Mouse (Mus musculus) natural killer cell, adult 2 months (primary cell): ENCODE measurements at regions not wholly inside any gene's neighbourhood (a gene's known extent, or its start where the extent isn't known, plus 50 kb on each side); places are given as distances from the start of the nearest gene placed in this dataset.

Experiments used
- DNase-seq, 2 experiments: peaks; one replicate each; pipeline ENCODE4 v3.0.0; 2022; ENCODE audit warnings: low spot score in 2 of 2

GRCm38 (mm10) chr9:46736232-46736631 is 262.3 kb upstream of the Gm4791 start:
- no peak for DNase-seq

DNA sequence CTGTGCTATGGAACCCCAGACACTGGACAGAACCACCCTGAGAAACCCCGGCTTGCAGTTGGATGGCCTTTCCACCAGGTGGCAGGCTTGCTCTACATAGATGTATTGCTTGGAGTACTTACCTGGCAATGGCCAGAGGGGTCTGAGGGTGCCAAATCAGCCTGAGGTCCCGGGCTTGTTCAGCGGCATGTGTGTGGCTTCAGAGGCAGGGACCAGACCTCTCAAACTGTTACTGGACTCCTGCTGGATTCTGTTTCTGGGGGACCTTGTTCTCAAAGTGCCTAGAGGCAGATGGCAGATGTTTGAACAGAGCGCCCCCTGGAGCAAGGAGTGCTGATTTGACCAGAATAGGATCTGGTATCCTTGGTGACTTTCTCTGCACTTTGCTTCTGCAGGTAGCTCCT is 262.9 kb upstream of the Gm4791 start:
- peak; percentile 3 to 25 for DNase-seq

- DNase-seq: no peak
Observed at GRCm38 (mm10) chr9:46728465-46728864, 270.1 kb upstream of the Gm4791 start.

DNA sequence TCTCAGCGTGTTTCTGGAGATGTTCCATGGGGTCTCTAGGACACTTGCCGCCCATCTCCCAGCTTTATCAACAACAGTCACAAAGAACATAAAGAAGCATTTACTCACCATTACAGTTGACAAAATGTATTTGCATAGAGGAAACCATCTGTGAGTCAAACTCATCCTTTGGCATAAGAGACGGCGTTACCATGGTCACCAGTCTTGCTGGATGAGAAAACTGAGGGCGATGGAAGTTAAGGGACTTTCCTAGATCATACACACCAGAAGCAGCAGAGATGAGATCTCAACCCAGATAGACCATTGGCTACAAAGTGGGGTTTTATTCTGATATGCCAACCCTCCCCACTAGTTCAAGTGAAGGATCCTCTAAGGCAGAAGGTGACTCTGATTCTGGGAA is 274.3 kb upstream of the Gm4791 start:
- DNase-seq: no peak

DNA sequence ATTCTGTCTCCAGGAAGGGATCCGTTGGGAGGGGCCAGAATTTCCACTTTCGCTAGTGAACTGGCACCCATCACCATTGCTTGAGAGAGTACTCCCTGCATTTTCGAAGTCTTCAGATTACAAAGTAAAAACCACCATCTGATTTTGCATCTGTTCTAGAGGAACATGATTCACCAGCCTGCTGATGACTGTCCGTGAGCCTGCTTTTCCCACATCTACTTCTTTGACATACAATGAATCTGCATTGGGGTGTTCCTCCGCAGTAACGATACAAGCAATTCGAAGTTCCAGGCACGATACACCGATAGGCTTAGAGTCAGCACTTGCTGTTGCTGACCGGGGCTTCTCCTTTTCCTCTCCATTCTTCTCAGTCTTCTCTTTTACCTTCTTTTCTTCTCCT is 285.1 kb upstream of the Gm4791 start:
- no peak for DNase-seq

GRCm38 (mm10) chr9:46704151-46704905 is 294.2 kb upstream of the Gm4791 start:
- no peak for DNase-seq

DNA sequence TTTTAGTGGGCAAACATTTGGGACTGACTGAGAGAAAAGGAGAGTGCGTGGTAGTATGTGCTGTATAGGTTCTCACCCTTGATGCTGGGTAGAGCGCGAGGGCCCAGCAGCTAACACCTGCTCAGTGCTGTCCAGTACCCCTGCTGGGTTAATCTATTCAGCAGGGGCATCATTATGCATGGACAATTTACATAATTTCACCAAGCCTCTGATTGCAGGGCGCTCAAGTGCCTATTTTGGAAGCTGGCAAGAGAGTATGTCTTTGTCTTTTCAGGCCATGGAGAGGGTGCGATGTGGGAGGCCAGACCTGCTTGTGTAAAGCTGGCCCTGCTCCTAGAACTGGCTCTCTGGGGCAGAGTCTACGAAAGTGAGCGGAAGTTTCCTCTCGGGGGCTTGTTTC is 294.9 kb upstream of the Gm4791 start:
- no peak for DNase-seq

DNA sequence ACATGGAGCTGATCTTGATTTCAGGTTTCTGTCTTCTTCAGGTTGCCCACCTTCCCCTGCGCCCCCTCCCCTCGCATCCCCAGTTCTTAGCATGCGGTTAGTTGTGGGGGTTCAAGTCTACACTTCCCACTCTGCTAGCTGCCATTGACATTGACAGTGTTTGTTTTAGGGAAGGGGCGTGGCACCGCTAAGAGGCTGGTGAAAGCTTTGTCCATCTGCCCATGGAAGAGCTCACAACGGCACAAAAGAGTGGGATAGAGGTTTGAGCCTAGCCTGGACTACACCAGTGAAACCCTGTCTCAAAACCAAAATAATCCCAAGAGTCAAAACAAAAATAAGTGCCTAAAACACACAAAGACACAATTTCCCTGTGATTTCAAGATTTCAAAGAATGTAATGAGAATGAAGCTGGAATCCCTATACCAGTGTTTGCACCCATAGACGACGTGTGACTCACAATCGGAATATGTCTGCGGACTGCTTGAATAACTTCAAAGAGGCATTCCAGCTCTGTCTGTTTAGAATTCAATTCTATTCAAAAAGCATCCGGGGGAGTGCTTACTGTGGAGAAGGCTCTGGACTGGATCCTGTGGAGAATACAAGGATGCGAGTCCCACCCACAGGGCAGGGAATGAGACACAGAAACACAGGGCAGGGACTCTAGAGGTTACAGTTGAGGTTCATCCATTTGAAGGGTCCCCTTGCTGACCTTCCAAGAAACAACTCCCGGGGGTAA is 295.5 kb upstream of the Gm4791 start:
- DNase-seq: no peak

DNA sequence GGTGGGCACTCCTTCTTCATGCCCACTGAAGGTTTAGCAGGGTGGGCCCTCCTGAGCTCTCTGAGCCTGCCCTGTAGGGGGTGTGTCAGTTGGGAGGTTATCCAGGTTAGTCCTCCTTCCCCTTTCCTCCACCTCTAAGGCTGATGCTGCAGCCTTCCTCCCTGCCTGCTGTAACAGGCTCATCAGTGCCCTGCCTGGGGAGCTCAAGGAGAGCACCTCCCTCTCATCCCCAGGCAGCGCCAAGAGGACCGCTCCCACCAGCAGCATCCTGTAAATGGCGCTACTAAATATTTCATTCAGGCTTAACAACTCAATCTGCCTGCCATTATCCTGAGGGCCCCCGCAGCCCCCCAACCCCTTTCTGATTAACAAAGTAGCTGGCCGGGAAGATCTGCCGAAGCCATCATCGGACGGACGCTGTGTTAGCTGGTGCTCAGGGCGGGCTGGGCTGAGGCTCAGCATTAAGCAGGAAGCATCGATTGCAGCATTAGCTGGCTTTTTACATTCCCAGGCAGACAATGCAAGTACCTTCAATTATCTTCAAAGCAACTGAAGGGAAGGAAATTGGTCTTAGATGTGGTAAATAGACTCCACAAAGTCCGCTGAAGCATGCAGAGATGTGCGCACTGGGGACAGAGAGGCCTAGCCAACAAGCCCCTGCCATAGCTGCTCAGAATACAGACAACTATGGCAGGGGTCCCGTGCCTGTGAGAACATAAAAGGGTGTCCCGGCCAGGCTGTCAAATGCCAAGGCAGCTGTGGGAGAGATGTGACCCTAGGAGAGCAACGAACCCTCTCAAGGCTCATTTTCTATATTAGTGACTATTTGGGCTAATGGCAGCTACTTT is 296.3 kb upstream of the Gm4791 start:
- no peak for DNase-seq

- DNase-seq: no peak
Observed at GRCm38 (mm10) chr9:46696171-46696570, 302.4 kb upstream of the Gm4791 start.

DNA sequence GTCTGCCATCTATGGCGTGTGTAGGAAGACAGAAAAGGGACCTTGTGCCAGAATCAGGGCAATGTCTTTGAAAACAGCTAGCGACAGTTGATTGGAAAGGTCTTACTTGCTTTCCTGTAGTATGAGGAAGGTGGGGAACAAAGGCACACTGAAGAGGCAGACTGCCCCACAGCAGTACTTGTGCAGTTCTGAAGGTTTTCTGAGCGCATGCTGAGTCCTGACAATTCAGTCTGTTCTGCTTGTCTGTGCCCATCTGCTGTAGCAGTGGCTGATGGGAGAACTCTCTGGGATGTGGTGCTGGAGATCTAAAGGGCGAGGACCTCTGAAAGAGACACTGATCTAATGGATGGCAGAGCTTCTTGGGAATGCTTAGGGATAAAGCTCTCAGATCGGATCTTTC is 309.2 kb upstream of the Gm4791 start:
- no peak for DNase-seq

DNA sequence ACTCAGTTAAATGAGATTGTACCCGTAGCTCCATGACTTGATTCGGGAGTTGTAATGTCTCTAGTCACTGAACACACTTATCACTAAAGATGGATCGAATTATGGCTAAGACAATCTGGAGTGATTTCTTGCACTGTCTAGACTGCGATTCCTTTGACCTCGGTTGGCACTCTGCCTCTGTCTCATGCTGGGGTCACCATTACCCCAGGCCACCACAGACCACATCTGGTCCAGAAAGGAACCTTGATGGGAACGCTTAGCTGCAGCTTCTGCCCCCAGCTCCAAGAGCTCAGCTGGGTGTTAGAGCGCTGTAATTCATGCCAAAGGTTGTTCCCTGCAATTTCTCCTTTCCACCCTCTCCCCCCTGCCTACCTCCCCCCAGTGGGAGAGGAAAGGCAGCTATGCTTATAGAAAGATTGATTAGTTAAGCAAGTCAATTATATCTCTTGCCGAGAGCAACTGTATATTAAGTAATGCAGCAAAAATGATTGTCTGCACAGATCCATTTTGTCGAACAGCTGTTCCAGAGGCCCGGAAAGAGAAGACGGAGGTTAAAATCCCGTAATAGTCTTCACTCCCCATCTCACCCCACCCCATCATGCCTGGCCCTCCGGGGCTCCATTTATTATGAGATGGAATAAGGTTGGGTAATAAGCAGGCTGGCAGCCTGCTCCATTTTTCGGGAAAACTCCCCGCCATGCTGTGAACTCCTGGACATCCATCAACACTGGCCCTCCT is 314.3 kb upstream of the Gm4791 start:
- no peak for DNase-seq

GRCm38 (mm10) chr9:46672050-46672449 is 326.5 kb upstream of the Gm4791 start:
- DNase-seq: no peak

DNA sequence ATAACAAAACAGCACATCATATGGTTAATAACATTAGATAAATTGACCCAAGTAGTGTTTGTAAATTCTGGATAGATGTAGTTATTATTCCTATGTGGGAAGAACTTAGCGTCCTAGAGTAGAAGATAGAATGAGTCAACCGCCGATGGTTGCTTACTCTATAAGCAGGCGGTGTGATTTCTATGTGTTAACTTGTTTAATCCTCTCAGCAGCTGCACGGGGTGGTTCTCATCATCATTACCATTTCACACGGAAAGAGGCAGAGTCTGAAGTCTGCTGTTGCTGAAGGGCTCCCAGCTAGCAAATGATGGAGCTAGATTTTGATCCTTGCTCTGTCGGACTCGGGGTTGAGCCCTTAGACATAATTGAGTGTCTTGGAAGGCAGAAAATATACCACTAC is 334.6 kb upstream of the 4931429L15Rik start:
- no peak for DNase-seq

- DNase-seq: no peak
Observed at GRCm38 (mm10) chr9:46647238-46647922, 327.6 kb upstream of the 4931429L15Rik start.

GRCm38 (mm10) chr9:46645469-46645884 is 325.7 kb upstream of the 4931429L15Rik start:
- no peak for DNase-seq

DNA sequence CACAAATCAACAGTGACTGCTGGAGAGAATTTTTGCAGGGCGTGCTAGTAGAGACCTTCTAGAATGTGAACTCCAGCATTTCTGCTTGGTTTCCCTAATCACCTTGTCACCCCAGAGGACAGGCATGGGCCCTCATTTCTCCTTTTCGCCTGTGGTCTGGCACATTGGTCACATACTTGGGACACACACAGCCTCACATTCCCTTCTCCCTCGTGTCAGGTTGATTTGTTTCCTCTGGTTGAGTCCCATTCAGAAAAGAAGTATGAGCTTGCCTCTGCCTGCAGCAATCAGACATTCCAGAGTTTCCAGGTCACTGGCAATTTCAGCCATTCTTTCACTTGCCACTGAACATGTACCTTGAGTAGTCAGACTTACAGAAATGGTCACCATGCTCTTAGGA is 323.8 kb upstream of the 4931429L15Rik start:
- no peak for DNase-seq

DNA sequence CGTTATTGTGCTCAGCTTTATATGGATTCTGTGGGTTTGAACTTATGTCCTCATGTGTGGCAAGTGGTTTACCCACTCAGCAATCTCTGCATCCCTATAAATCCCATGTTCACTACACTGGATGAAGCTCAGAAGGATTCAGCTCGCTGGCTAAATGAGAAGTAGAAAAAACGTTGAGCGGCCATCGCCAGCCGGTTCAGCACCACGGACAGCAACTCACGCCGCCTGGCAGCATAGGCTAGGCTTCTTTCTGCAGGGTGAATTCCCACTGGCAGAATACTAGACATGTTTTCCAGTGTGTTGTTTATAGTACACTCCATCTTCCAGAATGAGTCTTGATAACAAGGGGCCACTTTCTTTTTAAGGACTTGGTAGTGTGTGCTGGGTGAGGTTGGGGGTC is 322.9 kb upstream of the 4931429L15Rik start:
- no peak for DNase-seq

DNA sequence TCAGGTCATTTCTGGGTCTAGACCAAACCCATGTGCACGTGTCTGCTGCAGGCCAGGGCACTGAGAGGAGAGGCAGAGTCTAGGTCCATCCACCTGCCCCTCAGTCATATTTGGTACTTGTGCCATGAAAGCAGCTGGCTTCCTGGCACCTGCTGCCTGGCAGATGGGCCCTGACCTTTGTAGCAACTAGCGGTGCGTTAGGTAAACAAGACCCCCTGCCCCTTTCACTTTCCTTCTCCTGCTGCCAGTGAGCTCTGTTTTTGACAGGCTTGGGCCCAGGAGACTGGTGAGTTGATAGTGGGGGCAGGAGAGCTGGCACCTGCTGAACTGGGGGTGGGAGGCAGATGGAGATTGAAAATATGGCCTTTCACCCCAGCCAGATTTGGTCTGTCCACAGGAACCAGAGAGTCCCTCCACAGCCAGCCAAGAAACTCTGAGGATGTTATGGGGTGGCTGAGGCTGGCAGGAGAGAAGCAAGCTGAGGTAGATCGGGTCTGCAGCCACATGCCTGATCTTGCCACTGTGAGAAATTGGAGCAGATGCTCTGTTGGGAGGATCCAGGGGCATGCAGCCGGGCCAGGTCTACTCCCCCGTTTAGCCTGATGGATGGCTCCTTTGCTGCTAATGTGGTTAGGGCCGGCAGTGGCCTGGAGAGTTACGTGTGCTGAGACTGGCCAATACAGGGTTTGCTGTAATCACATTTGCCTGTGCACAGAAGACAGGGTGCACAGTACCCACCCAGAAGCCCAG is 316.6 kb upstream of the 4931429L15Rik start:
- no peak for DNase-seq

GRCm38 (mm10) chr9:46633952-46634351 is 314.2 kb upstream of the 4931429L15Rik start:
- DNase-seq: no peak
